ENCODE assay signal across 8 mouse cellular contexts in genomic region chr9:15976959-15977663, GRCm38 (mm10).
A peak's percentile ranks its signal among the peaks of the same experiment; 100 is the strongest.
DNase-seq lines count a peak whose midpoint lies in the region; ATAC-seq lines count a peak whose summit lies in the region.

No protein-coding gene starts in this region.

- H3K9ac ChIP-seq in hindbrain, embryonic 13.5 days: no peak overlapping the region
- no peak overlapping the region for H3K9ac ChIP-seq in hindbrain, embryonic 11.5 days (ENCODE audit: low read depth, low read length)
- no peak overlapping the region for H3K9ac ChIP-seq in embryonic facial prominence, embryonic 14.5 days (ENCODE audit: low read depth, low read length)

- no peak overlapping the region for H3K4me2 ChIP-seq in hindbrain, embryonic 13.5 days
- H3K4me2 ChIP-seq in hindbrain, embryonic 11.5 days (replicated peaks; ENCODE audit: low read depth, low read length): no peak overlapping the region
- no peak overlapping the region for H3K4me2 ChIP-seq in embryonic facial prominence, embryonic 14.5 days (ENCODE audit: low read depth, low read length)

- ATAC-seq in hindbrain, embryonic 13.5 days (ENCODE audit: low FRiP score): peak; percentile 52; the same call in 1 of the 2 replicates
- ATAC-seq in hindbrain, embryonic 11.5 days (ENCODE audit: low FRiP score): no peak
- ATAC-seq in embryonic facial prominence, embryonic 14.5 days (ENCODE audit: low read depth): peak; percentile 70
- no peak for ATAC-seq in erythroblast, adult 5-6 weeks (replicated peaks; ENCODE audit: low FRiP score, poor library complexity, severe bottlenecking)

- no peak overlapping the region for H3K4me3 ChIP-seq in hindbrain, embryonic 13.5 days
- no peak overlapping the region for H3K4me3 ChIP-seq in hindbrain, embryonic 11.5 days (ENCODE audit: low read depth, low read length)
- no peak overlapping the region for H3K4me3 ChIP-seq in embryonic facial prominence, embryonic 14.5 days (ENCODE audit: low read depth, low read length)

- WGBS in hindbrain, embryonic 13.5 days: 39% methylated on average over 12 of the region's 12 CpGs
- 62% methylated on average over 12 of the region's 12 CpGs for WGBS in hindbrain, embryonic 11.5 days
- WGBS in embryonic facial prominence, embryonic 14.5 days: 35% methylated on average over 12 of the region's 12 CpGs

- H3K27ac ChIP-seq in hindbrain, embryonic 13.5 days: peak overlapping the region; percentile 72
- H3K27ac ChIP-seq in hindbrain, embryonic 11.5 days (ENCODE audit: low read depth, low read length): no peak overlapping the region
- peak overlapping the region; percentile 28; the same call in 1 of the 2 replicates for H3K27ac ChIP-seq in embryonic facial prominence, embryonic 14.5 days (replicated peaks; ENCODE audit: low read depth, low read length)

- H3K36me3 ChIP-seq in hindbrain, embryonic 13.5 days: no peaks in the 10 kb centered on the region
- no peaks in the 10 kb centered on the region for H3K36me3 ChIP-seq in hindbrain, embryonic 11.5 days (ENCODE audit: control insufficient read depth, insufficient read depth, low read length)
- H3K36me3 ChIP-seq in embryonic facial prominence, embryonic 14.5 days (ENCODE audit: control insufficient read depth, insufficient read depth, low read length): no peaks in the 10 kb centered on the region

- DNase-seq in hindbrain, embryonic 11.5 days (ENCODE audit: low spot score): no peak
- peak; percentile 74 for DNase-seq in embryonic facial prominence, embryonic 14.5 days (ENCODE audit: low spot score)
- DNase-seq in heart, postnatal 10 days: peak; percentile 35 to 41
- DNase-seq in lung, postnatal 25 days (ENCODE audit: low spot score): peak; percentile 2
- no peak for DNase-seq in ovary, postnatal 10 days (ENCODE audit: low spot score)
- DNase-seq in layer of hippocampus, adult 18-20 months (ENCODE audit: low spot score in 2 of 2): no peak

- intact Hi-C loops in heart, postnatal 10 days (cut with DNase I): no loop called here

- peaks cover 13% of the 10 kb centered on the region for H3K4me1 ChIP-seq in hindbrain, embryonic 13.5 days (replicated peaks)
- H3K4me1 ChIP-seq in hindbrain, embryonic 11.5 days (replicated peaks; ENCODE audit: control insufficient read depth, insufficient read depth, low read length): no peaks in the 10 kb centered on the region
- peaks cover 6% of the 10 kb centered on the region for H3K4me1 ChIP-seq in embryonic facial prominence, embryonic 14.5 days (ENCODE audit: control insufficient read depth, insufficient read depth, low read length)

- H3K27me3 ChIP-seq in hindbrain, embryonic 13.5 days: no peaks in the 10 kb centered on the region
- no peaks in the 10 kb centered on the region for H3K27me3 ChIP-seq in hindbrain, embryonic 11.5 days (ENCODE audit: control insufficient read depth, insufficient read depth, low read length)
- H3K27me3 ChIP-seq in embryonic facial prominence, embryonic 14.5 days (replicated peaks; ENCODE audit: control insufficient read depth, insufficient read depth, low read length): no peaks in the 10 kb centered on the region

- H3K9me3 ChIP-seq in hindbrain, embryonic 13.5 days: no peaks in the 10 kb centered on the region
- no peaks in the 10 kb centered on the region for H3K9me3 ChIP-seq in hindbrain, embryonic 11.5 days (ENCODE audit: control insufficient read depth, low read length)
- no peaks in the 10 kb centered on the region for H3K9me3 ChIP-seq in embryonic facial prominence, embryonic 14.5 days (ENCODE audit: control insufficient read depth, low read length)

Comparison
In these comparisons a context has a peak if more than half of its experiments do, and no peak if none do; other contexts are left out.
1. ATAC-seq: peak in hindbrain, embryonic 13.5 days (single experiment) and embryonic facial prominence, embryonic 14.5 days (single experiment); none in hindbrain, embryonic 11.5 days (single experiment) and erythroblast, adult 5-6 weeks (single experiment).
2. DNase-seq: peak in embryonic facial prominence, embryonic 14.5 days (single experiment), heart, postnatal 10 days (2 of 2) and lung, postnatal 25 days (single experiment); none in hindbrain, embryonic 11.5 days (single experiment), ovary, postnatal 10 days (single experiment) and layer of hippocampus, adult 18-20 months (0 of 2).